In the genomic region with DNA sequence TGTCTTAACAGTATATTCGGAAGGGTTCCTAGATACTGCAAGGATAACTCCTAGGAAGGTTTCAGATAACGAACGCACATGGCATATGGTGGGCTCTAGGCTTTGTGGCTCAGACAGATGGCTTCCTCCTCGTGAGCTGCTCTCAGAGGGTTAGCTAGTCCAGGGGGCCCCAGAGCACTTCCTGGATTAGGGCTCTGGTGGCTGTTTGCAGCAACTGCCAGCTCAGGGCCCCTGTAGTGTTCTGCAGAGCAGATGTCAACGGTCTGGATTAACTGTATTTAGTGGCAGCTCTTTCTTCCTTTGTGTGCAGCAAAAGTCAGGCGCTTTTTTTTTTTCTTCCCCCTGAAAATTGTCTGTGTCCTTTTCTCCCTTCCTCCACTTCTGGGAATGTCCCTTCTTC, we compare ENCODE assay signal across 9 mouse cellular contexts. TPM values are rescaled to one million over a fixed set of nuclear protein-coding genes. Genes with fewer than 3 reads are reported as not detected.
DNase-seq lines count a peak whose midpoint lies in the region; ATAC-seq and TF ChIP-seq lines count a peak whose summit lies in the region.
"Had no signal": no experiment of that assay in that cellular context is flagged by ENCODE, and none has a peak within 500 bp of the region (broad histone marks: within the 10 kb centered on the region; RNA-seq: fewer than 3 reads in every experiment).

No protein-coding gene starts in this region.

- peak; percentile 58 to 72 for DNase-seq in cerebellum, postnatal 10 days
- DNase-seq in cerebellum, postnatal 25 days = no peak
- peak; percentile 94 for DNase-seq in MEL (ENCODE audit: low read depth, low spot score)
- peak; percentile 27 to 40 for DNase-seq in lung, postnatal 4 days
- DNase-seq in splenic B cell, adult 2 months (ENCODE audit: low read depth, low spot score) = peak; percentile 53
- no peak for DNase-seq in layer of hippocampus, adult 8-10 months (ENCODE audit: low spot score in 2 of 2)

- no peak for TF ChIP-seq RAD21 in MEL (IDR thresholded peaks at IDR 0.05; ENCODE audit: low read depth, low read length)

- peak overlapping the region; percentile 79 for H3K9ac ChIP-seq in MEL (ENCODE audit: control insufficient read depth, low read depth, low read length, poor library complexity, severe bottlenecking)

- ATAC-seq in hematopoietic stem cell, adult 5-6 weeks (replicated peaks in 1 of 2; ENCODE audit: insufficient read depth in 1 of 2, low FRiP score in 2 of 2, low TSS enrichment in 1 of 2, low read depth in 1 of 2, poor library complexity in 2 of 2, severe bottlenecking in 2 of 2) = peak; percentile 97 to 98
- no peak for ATAC-seq in erythroblast, adult 5-6 weeks (replicated peaks; ENCODE audit: low FRiP score, poor library complexity, severe bottlenecking)

- TF ChIP-seq CTCF in MEL (IDR thresholded peaks at IDR 0.05 in 2 of 3, conservative IDR thresholded peaks at IDR 0.05 in 1 of 3; ENCODE audit: control insufficient read depth in 1 of 3, insufficient read depth in 1 of 3, low read depth in 2 of 3, low read length in 3 of 3, poor library complexity in 1 of 3, severe bottlenecking in 1 of 3) = peak in 2 of 3 experiments; percentile 7 to 24; a peak in 3 of 6 replicates

- H3K79me2 ChIP-seq in MEL (ENCODE audit: control insufficient read depth, insufficient read depth, low read length, poor library complexity) = no peaks in the 10 kb centered on the region

- peak overlapping the region; percentile 89 for H3K27ac ChIP-seq in MEL (ENCODE audit: control insufficient read depth, low read depth, low read length)

- no peaks in the 10 kb centered on the region for H3K27me3 ChIP-seq in MEL (ENCODE audit: control insufficient read depth in 1 of 2, insufficient read depth in 2 of 2, low read length in 2 of 2)
- H3K27me3 ChIP-seq in splenic B cell, adult 2 months (ENCODE audit: control insufficient read depth, insufficient read depth, low read length, poor library complexity, severe bottlenecking) = peaks cover 1% of the 10 kb centered on the region; the same call in 1 of the 2 replicates

- TF ChIP-seq EP300 in MEL (IDR thresholded peaks at IDR 0.05; ENCODE audit: low read depth in 1 of 2, low read length in 2 of 2) = peak; percentile 51 to 81

- peak in 1 of 2 experiments; percentile 88; a peak in 2 of 4 replicates for TF ChIP-seq POLR2A in MEL (IDR thresholded peaks at IDR 0.05; ENCODE audit: control insufficient read depth in 1 of 2, insufficient read depth in 1 of 2, low read depth in 1 of 2, low read length in 2 of 2, poor library complexity in 1 of 2)

- peak overlapping the region; percentile 56 to 60 for H3K4me3 ChIP-seq in MEL (ENCODE audit: control insufficient read depth in 1 of 2, insufficient read depth in 1 of 2, low read depth in 2 of 2, low read length in 2 of 2)

- peaks cover 8 to 21% of the 10 kb centered on the region in 2 experiments for H3K4me1 ChIP-seq in MEL (ENCODE audit: control insufficient read depth in 1 of 2, insufficient read depth in 2 of 2, low read length in 2 of 2)

- peaks cover 0 to 10% of the 10 kb centered on the region in 2 experiments; a peak in 2 of 4 replicates for H3K36me3 ChIP-seq in MEL (ENCODE audit: control insufficient read depth in 1 of 2, insufficient read depth in 2 of 2, low read length in 2 of 2)
- no peaks in the 10 kb centered on the region for H3K36me3 ChIP-seq in splenic B cell, adult 2 months (ENCODE audit: control insufficient read depth, insufficient read depth, low read length, poor library complexity, severe bottlenecking)

- no peaks in the 10 kb centered on the region for H3K9me3 ChIP-seq in MEL (replicated peaks; ENCODE audit: insufficient read depth, low read length)

TF ChIP-seq in MEL, 35 proteins besides CTCF, POLR2A, EP300 and RAD21:
- peak; percentile 96 for TF ChIP-seq MAX (IDR thresholded peaks at IDR 0.05; ENCODE audit: low read length)
- TF ChIP-seq CHD2 (IDR thresholded peaks at IDR 0.05; ENCODE audit: low read length) = no peak
- no peak for TF ChIP-seq NRF1 (IDR thresholded peaks at IDR 0.05; ENCODE audit: insufficient read depth, low read depth, low read length, poor library complexity, severe bottlenecking)
- no peak for TF ChIP-seq USF1 (IDR thresholded peaks at IDR 0.05; ENCODE audit: low read depth, low read length)
- TF ChIP-seq GABPA (IDR thresholded peaks at IDR 0.05; ENCODE audit: low read depth, low read length) = no peak
- peak; percentile 51; the same call in 1 of the 2 replicates for TF ChIP-seq BHLHE40 (IDR thresholded peaks at IDR 0.05; ENCODE audit: borderline replicate concordance, low read depth, low read length)
- TF ChIP-seq SIN3A (IDR thresholded peaks at IDR 0.05; ENCODE audit: low read length) = peak; percentile 52; the same call in 1 of the 2 replicates
- TF ChIP-seq MAZ (IDR thresholded peaks at IDR 0.05; ENCODE audit: low read depth, low read length) = peak; percentile 76; the same call in 1 of the 2 replicates
- no peak for TF ChIP-seq ZC3H11A (IDR thresholded peaks at IDR 0.05; ENCODE audit: low read depth, low read length)
- peak; percentile 72; the same call in 1 of the 2 replicates for TF ChIP-seq ETS1 (IDR thresholded peaks at IDR 0.05; ENCODE audit: low read depth, low read length)
- no peak for TF ChIP-seq RCOR1 (IDR thresholded peaks at IDR 0.05; ENCODE audit: low read depth, low read length)
- TF ChIP-seq E2F4 (IDR thresholded peaks at IDR 0.05; ENCODE audit: borderline replicate concordance, low read depth, low read length) = no peak
- peak; percentile 67; the same call in 1 of the 2 replicates for TF ChIP-seq HCFC1 (IDR thresholded peaks at IDR 0.05; ENCODE audit: low read depth, low read length)
- peak; percentile 65 for TF ChIP-seq NELFE (IDR thresholded peaks at IDR 0.05; ENCODE audit: low read depth, low read length)
- peak; percentile 66 for TF ChIP-seq TCF12 (IDR thresholded peaks at IDR 0.05; ENCODE audit: low read depth, low read length)
- TF ChIP-seq ELF1 (IDR thresholded peaks at IDR 0.05; ENCODE audit: low read depth, low read length) = peak; percentile 96
- 0 out of 2 replicates have a peak, but pooled peaks have one; percentile 23 for TF ChIP-seq POLR2AphosphoS2 (IDR thresholded peaks at IDR 0.05; ENCODE audit: low read length)
- no peak for TF ChIP-seq KAT2A (conservative IDR thresholded peaks at IDR 0.05; ENCODE audit: low read depth, low read length)
- TF ChIP-seq MYB (IDR thresholded peaks at IDR 0.05; ENCODE audit: low read depth, low read length) = peak; percentile 98
- TF ChIP-seq UBTF (IDR thresholded peaks at IDR 0.05; ENCODE audit: borderline replicate concordance, insufficient read depth, low read depth, low read length) = no peak
- TF ChIP-seq JUND (IDR thresholded peaks at IDR 0.05; ENCODE audit: low read depth, low read length) = no peak
- TF ChIP-seq ZMIZ1 (IDR thresholded peaks at IDR 0.05; ENCODE audit: low read depth, low read length) = peak; percentile 58; the same call in 1 of the 2 replicates
- TF ChIP-seq MAFK (IDR thresholded peaks at IDR 0.05; ENCODE audit: borderline replicate concordance, low read depth, low read length) = 0 out of 2 replicates have a peak, but pooled peaks have one; percentile 2
- no peak for TF ChIP-seq TAL1 (IDR thresholded peaks at IDR 0.05; ENCODE audit: low read length)
- TF ChIP-seq MEF2A (IDR thresholded peaks at IDR 0.05; ENCODE audit: extremely low read depth, insufficient replicate concordance, low read depth, low read length, poor library complexity, severe bottlenecking) = no peak
- TF ChIP-seq GATA1 (IDR thresholded peaks at IDR 0.05; ENCODE audit: low read depth, low read length) = peak; percentile 65; the same call in 1 of the 2 replicates
- TF ChIP-seq MYC (IDR thresholded peaks at IDR 0.05; ENCODE audit: low read depth, low read length) = peak; percentile 99
- peak; percentile 78; the same call in 1 of the 2 replicates for TF ChIP-seq CHD1 (IDR thresholded peaks at IDR 0.05; ENCODE audit: low read depth, low read length)
- TF ChIP-seq ZNF384 (IDR thresholded peaks at IDR 0.05; ENCODE audit: low read depth, low read length) = peak; percentile 63
- TF ChIP-seq SMC3 (IDR thresholded peaks at IDR 0.05; ENCODE audit: low read depth, low read length) = no peak
- TF ChIP-seq TBP (IDR thresholded peaks at IDR 0.05; ENCODE audit: low read depth, low read length) = peak; percentile 90
- TF ChIP-seq ZKSCAN1 (IDR thresholded peaks at IDR 0.05; ENCODE audit: low read depth, low read length) = no peak
- TF ChIP-seq USF2 (IDR thresholded peaks at IDR 0.05; ENCODE audit: borderline replicate concordance in 1 of 2, insufficient read depth in 1 of 2, low read depth in 1 of 2, low read length in 2 of 2) = no peak
- TF ChIP-seq POLR2AphosphoS5 (IDR thresholded peaks at IDR 0.05; ENCODE audit: borderline replicate concordance, low read depth, low read length) = peak; percentile 68; the same call in 1 of the 2 replicates
- TF ChIP-seq MXI1 (IDR thresholded peaks at IDR 0.05; ENCODE audit: low read depth, low read length) = peak; percentile 80

RNA-seq across cellular contexts. Expression of gene Tex26, which starts 11.1 kb away (rescaled TPM):
- total RNA-seq in MEL (2012; rRNA removed) = not detected in 2 replicates
- polyA plus RNA-seq in MEL (2012; ENCODE audit: insufficient read depth in 1 of 2, insufficient read length in 2 of 2, low read depth in 1 of 2, low replicate concordance in 2 of 2, missing spikeins in 1 of 2) = not detected
- total RNA-seq in hematopoietic stem cell, adult 5-6 weeks (2017) = not detected in 2 replicates
- under 1 TPM in 1 of 4 experiments, not detected in 3; 0.23 TPM for total RNA-seq in layer of hippocampus, adult 8-10 months (2022)
- total RNA-seq in erythroblast, adult 5-6 weeks (2015; ENCODE audit: low replicate concordance) = not detected in 2 replicates
- total RNA-seq in erythroblast, adult 5-6 weeks (2017; ENCODE audit: low replicate concordance) = not detected in 2 replicates
- polyA plus RNA-seq: large intestine, adult 2 months had no signal

RNA-seq across cellular contexts. Expression of gene Medag, which starts 16.8 kb away (rescaled TPM):
- not detected in 2 replicates for total RNA-seq in MEL (2012; rRNA removed)
- not detected for polyA plus RNA-seq in MEL (2012; ENCODE audit: insufficient read depth in 1 of 2, insufficient read length in 2 of 2, low read depth in 1 of 2, low replicate concordance in 2 of 2, missing spikeins in 1 of 2)
- total RNA-seq in hematopoietic stem cell, adult 5-6 weeks (2017) = 0.30 and 1.2 TPM in 2 replicates
- total RNA-seq in layer of hippocampus, adult 8-10 months (2022) = 1 to 10 TPM; 3.5 to 4.1 (median 3.7) TPM
- total RNA-seq in erythroblast, adult 5-6 weeks (2015; ENCODE audit: low replicate concordance) = not detected in 2 replicates
- total RNA-seq in erythroblast, adult 5-6 weeks (2017; ENCODE audit: low replicate concordance) = not detected in 2 replicates

Comparison
In these comparisons a context has a peak if more than half of its experiments do, and no peak if none do; other contexts are left out.
1. DNase-seq: peak in cerebellum, postnatal 10 days (2 of 2), MEL (single experiment), lung, postnatal 4 days (2 of 2) and splenic B cell, adult 2 months (single experiment); none in cerebellum, postnatal 25 days (0 of 2) and layer of hippocampus, adult 8-10 months (0 of 2).